Mouse (Mus musculus): Measurements from ENCODE around the gene Gm42674. TPM values are rescaled to one million over a fixed set of nuclear protein-coding genes. Genes with fewer than 3 reads are reported as not detected.
A peak's percentile ranks its signal among the peaks of the same experiment; 100 is the strongest.

Gene Gm42674
- total and polyA plus RNA-seq, 3 experiments: not detected

GRCm38 (mm10) chr3:90621552-90621951 lies 19.8 kb downstream of the Gm42674 start:
- 0 out of 2 replicates have a peak overlapping the region, but pooled peaks have one; percentile 0 for H3K4me2 ChIP-seq (ENCODE audit: insufficient read depth, low read depth, poor library complexity, severe bottlenecking)
- no peaks in the 10 kb centered on the region for H3K79me2 ChIP-seq (replicated peaks; ENCODE audit: control insufficient read depth, extremely low read depth, insufficient read depth, poor library complexity, severe bottlenecking)
- in situ Hi-C loops (cut with MboI; ENCODE audit: low pct_ligation_motif_present, low pct_unique_long_range_greater_than_20kb, low sequenced_read_pairs) (no loop called here), dilution Hi-C loops (cut with MboI; ENCODE audit: extremely low pct_ligation_motif_present, extremely low pct_unique_long_range_greater_than_20kb, low sequenced_read_pairs) (no loop called here)
- H3K4me1 ChIP-seq (ENCODE audit: control insufficient read depth in 1 of 2, insufficient read depth in 2 of 2): peaks cover 0 to 20% of the 10 kb centered on the region in 2 experiments; a peak in 2 of 4 replicates
- no peak overlapping the region for H3K4me3 ChIP-seq (replicated peaks in 1 of 3; ENCODE audit: low read depth in 2 of 3, low read length in 2 of 3, poor library complexity in 1 of 3)
- H3K9ac ChIP-seq (ENCODE audit: insufficient read depth, low read depth): no peak overlapping the region
- no peaks in the 10 kb centered on the region for H3K36me3 ChIP-seq (replicated peaks in 1 of 2; ENCODE audit: control insufficient read depth in 1 of 2, insufficient read depth in 1 of 2, low read length in 1 of 2)
- DNase-seq (ENCODE audit: extremely low read depth): peak; percentile 26
- H3K27ac ChIP-seq (ENCODE audit: insufficient read depth, low read depth): no peak overlapping the region
- H3K27me3 ChIP-seq (replicated peaks): peaks cover 3% of the 10 kb centered on the region
- H3K9me3 ChIP-seq (replicated peaks; ENCODE audit: low read length): no peaks in the 10 kb centered on the region
- no peak for TF ChIP-seq USF1 (IDR thresholded peaks at IDR 0.05; ENCODE audit: low read depth, low read length)
- peak; percentile 80 for TF ChIP-seq BHLHE40 (IDR thresholded peaks at IDR 0.05; ENCODE audit: low read depth, low read length)
- 0 out of 2 replicates have a peak, but pooled peaks have one; percentile 12 for TF ChIP-seq EP300 (IDR thresholded peaks at IDR 0.05; ENCODE audit: low read length)
- no peak for TF ChIP-seq RAD21 (IDR thresholded peaks at IDR 0.05; ENCODE audit: low read depth, low read length)

GRCm38 (mm10) chr3:90623435-90624071 lies 21.8 kb downstream of the Gm42674 start:
- DNase-seq (ENCODE audit: extremely low read depth): no peak
- dilution Hi-C loops (cut with MboI; ENCODE audit: extremely low pct_ligation_motif_present, extremely low pct_unique_long_range_greater_than_20kb, low sequenced_read_pairs) (no loop called here), in situ Hi-C loops (cut with MboI; ENCODE audit: low pct_ligation_motif_present, low pct_unique_long_range_greater_than_20kb, low sequenced_read_pairs) (no loop called here)
- Histone ChIP-seq H3K36me3 (replicated peaks in 1 of 2; ENCODE audit: control insufficient read depth in 1 of 2, insufficient read depth in 1 of 2, low read length in 1 of 2) (no peaks in the 10 kb centered on the region), H3K79me2 (replicated peaks; ENCODE audit: control insufficient read depth, extremely low read depth, insufficient read depth, poor library complexity, severe bottlenecking) (no peaks in the 10 kb centered on the region), H3K27ac (ENCODE audit: insufficient read depth, low read depth) (no peak overlapping the region), H3K4me3 (replicated peaks in 1 of 3; ENCODE audit: low read depth in 2 of 3, low read length in 2 of 3, poor library complexity in 1 of 3) (no peak overlapping the region), H3K4me2 (ENCODE audit: insufficient read depth, low read depth, poor library complexity, severe bottlenecking) (no peak overlapping the region; the same call in 1 of the 2 replicates), H3K9ac (ENCODE audit: insufficient read depth, low read depth) (no peak overlapping the region), H3K9me3 (replicated peaks; ENCODE audit: low read length) (no peaks in the 10 kb centered on the region), H3K4me1 (ENCODE audit: control insufficient read depth in 1 of 2, insufficient read depth in 2 of 2) (peaks cover 0 to 20% of the 10 kb centered on the region in 2 experiments; a peak in 2 of 4 replicates), H3K27me3 (replicated peaks) (no peaks in the 10 kb centered on the region)
- TF ChIP-seq SMC3 (IDR thresholded peaks at IDR 0.05; ENCODE audit: low read depth, low read length) (no peak), MEF2A (IDR thresholded peaks at IDR 0.05; ENCODE audit: borderline replicate concordance, low read depth, low read length) (no peak), MAZ (IDR thresholded peaks at IDR 0.05; ENCODE audit: low read depth, low read length) (no peak), SIN3A (IDR thresholded peaks at IDR 0.05; ENCODE audit: low read length) (0 out of 2 replicates have a peak, but pooled peaks have one; percentile 36), JUND (conservative IDR thresholded peaks at IDR 0.05; ENCODE audit: low read depth, low read length) (no peak), PAX5 (IDR thresholded peaks at IDR 0.05; ENCODE audit: low read length) (no peak), ZNF384 (IDR thresholded peaks at IDR 0.05; ENCODE audit: low read depth, low read length) (no peak)

- in situ Hi-C loops (cut with MboI; ENCODE audit: low pct_ligation_motif_present, low pct_unique_long_range_greater_than_20kb, low sequenced_read_pairs): no loop called here
Observed at GRCm38 (mm10) chr3:90625496-90625895, 23.8 kb downstream of the Gm42674 start.

More at GRCm38 (mm10) chr3:90625496-90625895, 23.8 kb downstream of the Gm42674 start:
- Histone ChIP-seq H3K79me2 (replicated peaks; ENCODE audit: control insufficient read depth, extremely low read depth, insufficient read depth, poor library complexity, severe bottlenecking) (no peaks in the 10 kb centered on the region), H3K9ac (ENCODE audit: insufficient read depth, low read depth) (no peak overlapping the region), H3K4me2 (ENCODE audit: insufficient read depth, low read depth, poor library complexity, severe bottlenecking) (no peak overlapping the region), H3K4me1 (ENCODE audit: control insufficient read depth in 1 of 2, insufficient read depth in 2 of 2) (peaks cover 0 to 20% of the 10 kb centered on the region in 2 experiments; a peak in 2 of 4 replicates), H3K9me3 (replicated peaks; ENCODE audit: low read length) (no peaks in the 10 kb centered on the region), H3K27ac (ENCODE audit: insufficient read depth, low read depth) (no peak overlapping the region), H3K36me3 (replicated peaks in 1 of 2; ENCODE audit: control insufficient read depth in 1 of 2, insufficient read depth in 1 of 2, low read length in 1 of 2) (no peaks in the 10 kb centered on the region), H3K27me3 (replicated peaks) (no peaks in the 10 kb centered on the region), H3K4me3 (replicated peaks in 1 of 3; ENCODE audit: low read depth in 2 of 3, low read length in 2 of 3, poor library complexity in 1 of 3) (no peak overlapping the region)
- DNase-seq (ENCODE audit: extremely low read depth): no peak
- TF ChIP-seq SIN3A (IDR thresholded peaks at IDR 0.05; ENCODE audit: low read length): no peak
- no peak for TF ChIP-seq ZMIZ1 (IDR thresholded peaks at IDR 0.05; ENCODE audit: low read depth, low read length)
- TF ChIP-seq JUN (IDR thresholded peaks at IDR 0.05; ENCODE audit: insufficient read depth, low read depth, low read length): no peak
- TF ChIP-seq RAD21 (IDR thresholded peaks at IDR 0.05; ENCODE audit: low read depth, low read length): no peak
- TF ChIP-seq POLR2A (IDR thresholded peaks at IDR 0.05; ENCODE audit: low read depth, low read length): no peak
- no peak for TF ChIP-seq KAT2A (IDR thresholded peaks at IDR 0.05; ENCODE audit: insufficient replicate concordance, low read length)
- no peak for TF ChIP-seq SMC3 (IDR thresholded peaks at IDR 0.05; ENCODE audit: low read depth, low read length)
- TF ChIP-seq ELF1 (IDR thresholded peaks at IDR 0.05; ENCODE audit: low read depth, low read length): no peak
- TF ChIP-seq MXI1 (IDR thresholded peaks at IDR 0.05; ENCODE audit: low read depth, low read length): no peak
- no peak for TF ChIP-seq IRF4 (IDR thresholded peaks at IDR 0.05; ENCODE audit: low read depth, low read length)
- no peak for TF ChIP-seq HCFC1 (IDR thresholded peaks at IDR 0.05; ENCODE audit: low read depth, low read length)
- TF ChIP-seq MYC (IDR thresholded peaks at IDR 0.05; ENCODE audit: low read depth, low read length): no peak
- dilution Hi-C loops (cut with MboI; ENCODE audit: extremely low pct_ligation_motif_present, extremely low pct_unique_long_range_greater_than_20kb, low sequenced_read_pairs): no loop called here
